Mouse (Mus musculus) hindlimb bud, embryonic 11.5 days (tissue): ENCODE results near the gene Shank2.
A peak's percentile ranks its signal among the peaks of the same experiment; 100 is the strongest.

Experiments used
- DNase-seq: peaks from one replicate; pipeline ENCODE4 v3.0.0-alpha.2; 2012; ENCODE audit warnings: low read depth, low spot score; ENCODE audit errors: extremely low spot score

Gene Shank2

DNA sequence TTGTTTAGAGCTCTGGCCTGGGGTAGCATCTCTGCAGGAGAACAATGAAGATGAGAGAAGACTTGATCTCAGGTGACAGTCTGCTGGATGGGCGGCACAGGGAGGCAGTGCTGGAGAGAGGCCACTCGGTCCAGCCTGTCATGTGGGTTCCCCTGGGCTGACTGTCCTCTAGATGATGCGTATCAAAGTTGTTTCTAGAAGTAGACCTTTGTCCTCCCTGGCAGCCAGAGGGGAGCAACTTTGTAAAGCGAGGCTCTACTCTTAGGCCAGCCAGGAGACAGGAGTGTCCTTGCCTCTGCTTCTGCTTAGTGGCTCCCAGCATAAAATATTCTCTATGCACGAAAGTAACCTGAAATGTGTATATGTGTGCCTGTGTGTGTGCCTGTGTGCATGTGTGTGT, 27.5 kb downstream of the Shank2 start:
- no peak for DNase-seq

DNA sequence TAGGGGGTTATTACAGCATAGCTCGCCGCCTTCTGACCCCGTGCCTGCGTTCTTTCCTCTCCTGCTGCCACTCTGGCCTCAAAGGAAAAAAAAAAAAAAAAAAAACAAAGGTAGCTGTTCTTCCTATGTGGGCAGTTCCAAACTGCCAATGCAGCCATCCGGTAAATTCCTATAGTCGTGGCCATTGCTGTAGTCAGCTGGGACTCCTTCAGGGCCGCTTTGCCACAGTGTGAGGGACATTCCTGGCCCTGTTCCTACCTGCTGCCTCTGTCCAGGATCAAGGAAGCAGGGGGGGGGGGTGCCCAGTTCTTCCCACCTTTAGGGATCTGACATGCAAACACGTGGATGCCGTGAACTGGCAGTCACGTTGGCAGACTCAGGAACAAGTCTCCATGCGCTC, 29.1 kb downstream of the Shank2 start:
- DNase-seq, result no peak

DNA sequence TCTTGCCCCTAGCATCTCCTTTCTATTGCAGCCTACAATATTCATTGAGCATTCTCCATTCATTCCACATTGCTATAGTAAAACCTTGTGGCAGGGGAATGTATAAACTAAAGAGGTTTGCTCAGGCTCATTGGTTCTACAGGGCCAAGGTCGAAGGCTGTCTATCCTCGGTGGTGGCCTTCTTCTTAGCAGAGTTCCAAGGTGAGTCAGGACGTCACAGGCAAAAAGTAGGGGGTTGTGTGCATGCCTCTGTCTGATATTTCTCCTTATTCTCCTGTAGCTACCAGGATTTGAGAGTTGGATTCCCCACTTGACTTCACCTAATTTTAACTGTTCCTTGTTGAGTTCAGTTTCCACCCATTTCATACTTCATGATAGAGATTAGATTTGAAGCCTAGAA, 29.9 kb downstream of the Shank2 start:
- no peak for DNase-seq

DNA sequence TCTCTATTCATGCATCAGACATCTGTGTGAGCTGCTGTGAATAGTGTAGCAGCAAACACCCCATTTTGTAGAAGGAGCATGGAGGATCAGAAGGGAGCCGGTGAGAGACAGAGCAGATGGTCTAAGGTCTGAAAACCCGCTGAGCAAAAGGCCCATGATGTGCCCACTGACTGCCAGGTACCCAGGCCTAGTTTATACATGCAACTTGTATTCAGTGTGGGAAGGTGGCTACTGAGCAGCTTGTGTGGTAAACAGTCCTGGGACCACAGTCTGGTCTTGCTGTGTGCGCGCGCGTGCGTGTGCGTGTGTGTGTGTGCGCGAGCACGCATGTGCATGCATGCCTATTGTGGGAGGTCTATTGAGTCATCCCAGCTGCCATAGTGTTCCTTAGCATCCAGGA, 35.8 kb downstream of the Shank2 start:
- no peak for DNase-seq

DNA sequence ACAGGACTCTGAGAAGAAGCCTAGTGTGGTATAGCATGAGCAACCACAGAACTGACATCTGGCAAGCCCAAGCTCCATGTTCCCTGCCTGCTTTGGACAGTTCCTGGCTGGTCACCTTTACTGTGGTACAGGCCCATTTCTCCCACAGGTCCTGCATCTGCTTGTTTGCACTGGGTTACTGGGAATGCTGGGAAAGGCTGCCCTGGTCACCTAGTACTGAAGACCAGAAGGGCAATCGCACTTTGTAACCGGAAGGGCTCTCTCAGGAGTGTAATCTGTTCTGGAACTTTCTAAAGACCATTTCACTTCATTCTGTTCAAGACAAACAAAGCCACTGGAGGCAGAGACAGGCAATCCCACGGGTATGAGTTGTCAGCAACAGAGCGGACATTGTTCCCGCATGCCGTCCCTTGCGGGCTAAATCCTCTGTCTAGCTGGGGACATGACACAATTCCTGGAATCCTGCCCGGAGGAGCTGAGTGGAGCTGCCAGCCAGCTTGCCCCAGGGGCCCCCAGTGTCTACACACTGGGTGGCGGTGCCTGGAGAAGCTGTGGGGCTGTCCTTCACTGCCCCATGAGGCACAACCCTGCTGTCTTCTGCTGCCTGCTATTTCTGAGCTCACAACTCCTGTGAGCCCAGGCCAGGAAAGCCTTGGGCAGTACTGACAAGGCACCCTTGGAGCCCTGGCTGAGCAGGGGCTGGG, 36.4 kb downstream of the Shank2 start:
- DNase-seq, result no peak

DNA sequence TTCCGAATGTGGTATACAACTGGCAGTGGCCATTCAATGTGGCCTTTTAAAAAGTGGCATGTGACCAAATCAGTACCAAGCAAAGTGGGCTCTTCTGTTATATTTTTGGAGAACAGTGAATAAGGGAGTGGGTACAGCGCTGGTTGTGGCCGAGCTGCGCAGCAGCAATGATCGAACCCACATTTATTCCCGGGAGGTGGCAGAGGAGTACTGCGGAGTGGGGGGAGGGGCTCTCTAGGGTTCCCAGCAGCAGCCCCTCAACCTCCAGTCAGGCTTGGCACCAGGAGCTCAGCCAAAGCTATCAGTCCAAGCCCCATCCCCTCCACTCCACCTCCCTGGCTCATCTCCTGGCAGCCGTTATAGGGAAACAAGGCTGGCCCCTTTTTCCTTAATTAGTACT, 37.0 kb downstream of the Shank2 start:
- DNase-seq, result no peak

DNA sequence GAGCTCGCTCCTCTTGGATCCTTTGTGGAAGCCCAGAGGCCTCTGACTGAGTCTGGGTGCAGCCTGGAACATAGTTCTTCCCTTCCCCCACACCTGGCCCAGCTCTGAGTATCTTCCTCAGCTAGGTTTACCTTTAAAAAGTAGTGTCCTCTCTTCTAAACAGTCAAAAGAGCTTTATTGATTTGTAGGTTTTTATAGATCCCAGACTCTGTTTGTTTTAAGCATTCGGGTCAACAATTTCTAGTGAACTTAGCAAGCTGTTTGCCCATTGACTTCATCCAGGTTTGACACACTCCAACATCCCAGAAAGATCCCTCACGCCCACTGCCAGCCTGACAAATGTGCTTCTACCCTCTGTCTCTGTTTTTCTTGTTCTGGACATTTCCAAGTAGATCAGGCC, 38.6 kb downstream of the Shank2 start:
- no peak for DNase-seq

DNA sequence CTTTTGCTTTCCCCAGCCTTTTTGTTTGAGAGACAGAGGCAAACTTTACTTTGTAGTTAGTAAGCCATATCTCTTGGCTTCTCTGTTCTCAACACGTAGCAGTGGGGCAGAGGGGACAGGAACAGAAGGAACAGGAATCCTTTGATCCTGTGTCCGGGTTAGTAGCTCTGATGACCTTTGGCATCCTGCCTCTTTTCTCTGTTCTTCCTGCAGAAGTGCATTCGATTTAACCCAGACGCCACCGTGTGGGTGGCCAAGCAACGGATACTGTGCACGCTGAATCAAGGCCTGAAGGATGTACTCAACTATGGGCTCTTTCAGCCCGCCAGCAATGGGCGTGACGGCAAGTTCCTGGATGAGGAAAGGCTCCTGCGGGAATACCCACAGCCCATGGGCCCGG, 50.3 kb downstream of the Shank2 start:
- DNase-seq, result no peak

DNA sequence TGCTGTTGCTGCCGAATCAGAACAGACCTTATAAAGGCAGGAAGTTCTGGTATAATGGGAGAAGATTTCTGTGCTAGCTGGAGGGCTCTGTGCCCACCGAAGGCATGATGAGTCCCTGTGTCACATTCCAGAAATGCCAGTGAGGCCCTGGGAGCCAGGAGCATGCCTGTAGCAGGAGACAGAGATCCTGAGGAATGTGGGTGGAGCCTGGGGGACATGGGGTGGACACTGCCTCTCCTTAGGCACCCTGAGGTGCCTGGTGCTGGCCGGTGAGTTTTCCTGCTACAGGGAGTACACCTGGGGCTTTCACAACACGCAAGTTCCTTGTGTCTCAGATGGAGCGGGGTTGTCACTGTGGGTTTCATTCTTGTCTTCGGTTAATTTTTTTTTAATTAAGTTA, 53.5 kb downstream of the Shank2 start:
- DNase-seq, result no peak

DNA sequence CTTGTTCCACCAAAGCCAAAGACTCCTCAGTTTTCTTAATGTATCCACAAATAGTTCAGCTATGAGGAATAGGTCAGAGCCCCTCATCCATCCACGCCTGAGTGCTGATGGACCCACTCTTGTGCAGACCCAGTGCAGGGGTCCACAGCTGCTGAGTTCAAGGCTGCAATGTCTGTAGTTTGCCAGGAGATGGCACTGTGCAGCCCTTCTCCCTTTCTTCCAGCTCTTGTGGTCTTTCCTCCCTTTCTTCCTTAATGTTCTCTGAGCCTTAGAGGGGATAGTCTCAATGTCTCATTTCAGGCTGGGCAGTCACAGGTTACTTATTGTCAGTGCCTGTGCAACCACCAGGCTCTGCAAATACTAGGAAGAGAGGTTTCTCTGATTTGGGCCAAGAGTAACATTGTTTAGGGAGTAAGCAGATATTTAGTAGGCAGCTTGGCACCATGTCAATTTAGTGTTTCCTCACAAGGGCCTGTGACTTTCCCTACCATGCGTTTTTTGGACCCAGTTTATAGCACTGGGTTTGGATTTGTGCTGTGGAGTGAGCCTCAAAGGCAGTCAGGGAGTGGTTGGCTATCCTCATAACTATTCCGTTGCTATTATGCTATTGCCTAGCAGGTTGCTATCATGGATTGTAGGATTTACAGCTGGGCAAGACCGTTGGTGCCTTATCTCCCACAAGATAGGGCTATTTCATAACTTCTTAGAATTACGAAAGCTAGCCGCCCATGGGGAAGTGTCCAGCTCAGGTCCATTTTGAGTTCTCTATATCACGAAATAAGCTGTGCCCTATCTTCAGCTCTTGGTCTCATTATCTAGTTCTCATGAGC, 54.2 kb downstream of the Shank2 start:
- DNase-seq, result no peak

DNA sequence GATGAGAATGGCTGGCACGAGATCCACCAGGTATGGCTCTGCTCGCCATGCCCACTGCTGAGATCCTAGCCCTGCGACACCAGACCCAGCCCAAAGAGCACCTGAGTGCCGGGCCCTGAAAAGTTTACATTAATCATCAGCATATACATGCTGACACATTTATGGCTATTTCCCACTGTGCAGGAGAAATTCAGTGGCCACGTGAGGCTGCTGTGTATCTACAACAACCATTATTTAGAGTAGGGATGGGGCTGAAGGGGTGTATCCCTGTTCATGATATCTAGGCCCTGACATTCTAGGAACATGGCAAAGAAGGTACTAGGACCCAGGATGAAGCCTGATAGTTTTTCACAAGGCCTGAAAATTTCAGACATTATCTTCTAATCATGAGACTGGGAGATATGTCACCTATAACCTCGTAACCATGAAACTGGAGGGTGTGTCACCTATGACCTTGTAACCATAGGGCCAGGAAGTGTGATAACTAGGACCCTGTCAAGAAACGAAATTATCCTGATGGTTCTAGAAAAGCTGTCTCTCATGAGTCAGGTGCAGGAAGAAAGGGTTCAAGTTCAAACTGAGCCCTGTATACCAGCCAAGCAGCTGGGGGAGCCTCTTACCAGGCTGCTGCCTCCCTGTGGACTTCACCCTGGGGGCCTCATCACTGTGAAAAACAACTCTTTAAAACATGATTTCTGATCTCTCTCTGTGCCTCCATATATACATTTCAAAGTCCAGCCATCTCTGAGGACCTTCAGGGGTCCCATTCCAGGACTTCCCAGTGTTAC, 68.6 kb downstream of the Shank2 start:
- no peak for DNase-seq

DNA sequence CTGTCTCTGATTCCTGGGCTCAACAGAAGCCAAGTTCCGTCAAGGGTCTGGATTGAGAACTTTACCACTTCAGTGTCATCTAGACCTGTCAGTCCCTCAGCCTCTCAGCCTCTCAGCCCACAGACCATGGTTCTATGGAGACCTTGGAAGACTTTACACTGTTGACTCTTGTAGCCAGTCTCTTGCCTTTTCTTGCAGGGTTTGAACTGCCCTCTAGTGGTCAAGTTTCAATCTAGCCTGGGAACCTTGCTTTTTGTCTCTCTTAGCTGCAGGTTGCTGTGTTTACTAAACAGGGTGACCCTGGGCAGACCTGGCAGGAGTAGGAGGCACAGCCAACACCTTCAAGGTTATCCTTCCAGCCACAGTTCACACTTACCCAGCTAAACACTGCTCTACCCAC, 70.5 kb downstream of the Shank2 start:
- DNase-seq, result no peak

DNA sequence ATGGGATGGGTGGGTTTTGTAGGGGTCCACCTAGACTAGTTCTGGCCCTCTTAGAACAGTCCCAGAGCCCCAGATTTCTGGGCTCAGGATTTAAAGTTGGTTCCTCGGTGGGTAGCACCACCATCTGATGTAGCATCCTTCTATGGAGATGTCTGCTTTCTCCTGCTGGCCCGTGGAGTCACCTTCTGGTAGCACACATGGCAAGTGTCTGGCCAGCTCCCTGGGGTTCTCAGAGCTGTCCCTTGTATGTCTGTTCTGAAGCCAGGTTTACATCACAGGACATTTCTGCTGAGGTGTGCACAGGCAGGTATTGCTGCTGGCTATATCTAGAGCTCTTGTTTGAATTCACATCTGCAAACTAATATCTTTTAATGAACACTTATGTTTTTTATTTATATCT, 71.1 kb downstream of the Shank2 start:
- DNase-seq, result no peak

DNA sequence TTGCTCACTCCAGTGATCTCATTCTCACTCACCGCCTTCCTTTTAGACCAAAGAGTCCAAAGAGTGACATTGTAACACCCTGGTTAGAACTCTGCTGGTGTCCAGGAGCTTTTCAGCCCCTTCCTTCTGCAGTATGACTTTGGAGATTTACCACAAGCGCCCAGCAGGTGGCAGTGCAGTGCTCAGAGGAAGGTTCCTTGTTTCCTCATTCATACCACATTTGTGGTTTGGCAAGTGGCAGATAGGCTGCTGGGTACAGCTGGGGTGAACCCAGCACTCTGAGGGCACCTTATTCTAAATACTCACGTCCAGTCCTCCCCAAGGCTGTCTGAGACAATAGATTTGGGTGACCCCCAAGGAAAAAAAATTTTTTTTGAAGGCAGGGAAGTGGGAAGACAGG, 73.0 kb downstream of the Shank2 start:
- peak; percentile 30 for DNase-seq

DNA sequence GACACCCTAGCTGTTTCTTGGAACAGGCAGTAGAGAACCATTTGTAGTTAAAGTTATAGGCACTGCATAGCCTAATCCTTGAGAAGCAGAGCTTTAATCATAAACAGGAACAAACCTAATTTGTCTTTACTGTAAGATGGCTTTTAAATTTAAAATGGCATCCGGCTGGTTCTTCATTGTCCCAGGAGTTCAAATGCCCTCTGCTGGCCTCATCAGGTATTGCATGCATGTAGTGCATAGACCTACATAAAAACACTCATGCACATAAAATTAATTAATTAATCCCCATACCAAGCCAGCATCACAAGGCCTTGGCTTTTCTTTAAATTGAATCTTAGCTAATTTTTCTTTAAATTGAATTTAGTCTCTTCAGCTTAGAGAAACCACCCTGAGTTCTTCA, 76.9 kb downstream of the Shank2 start:
- peak; percentile 26 for DNase-seq

DNA sequence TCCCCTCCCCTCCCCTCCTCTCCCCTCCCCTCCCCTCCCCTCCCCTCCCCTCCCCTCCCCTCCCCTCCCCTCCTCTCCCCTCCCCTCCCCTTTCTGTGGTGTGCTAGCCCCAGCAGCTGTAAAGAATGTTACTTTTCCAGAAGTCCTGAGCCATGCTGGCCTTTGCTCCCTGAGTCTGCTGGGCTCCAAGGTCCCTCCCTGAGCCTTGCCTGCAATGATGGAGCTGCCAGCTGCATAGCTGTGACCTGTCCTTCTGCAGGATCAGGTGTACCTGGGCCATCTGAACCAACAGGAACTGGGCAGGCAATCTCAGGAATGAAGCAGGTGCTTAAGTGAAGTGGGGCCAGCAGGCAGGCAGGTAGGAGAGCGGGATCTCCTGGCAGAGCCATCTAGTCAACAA, 78.1 kb downstream of the Shank2 start:
- DNase-seq, result no peak

DNA sequence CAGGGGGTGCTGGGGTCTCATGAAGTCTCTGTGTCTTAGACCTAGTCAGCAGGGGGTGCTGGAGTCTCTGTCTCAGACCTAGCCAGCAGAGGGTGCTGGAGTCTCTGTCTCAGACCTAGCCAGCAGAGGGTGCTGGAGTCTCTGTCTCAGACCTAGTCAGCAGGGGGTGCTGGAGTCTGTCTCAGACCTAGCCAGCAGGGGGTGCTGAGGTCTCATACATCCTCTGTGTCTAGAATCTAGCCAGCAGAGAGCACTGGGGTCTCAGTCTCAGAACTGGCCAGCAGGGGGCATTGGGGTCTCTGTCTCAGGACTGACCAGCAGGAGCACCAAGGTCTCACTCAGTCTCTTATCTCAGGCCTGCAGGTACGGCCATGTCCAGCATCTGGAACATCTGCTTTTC, 79.7 kb downstream of the Shank2 start:
- no peak for DNase-seq

DNA sequence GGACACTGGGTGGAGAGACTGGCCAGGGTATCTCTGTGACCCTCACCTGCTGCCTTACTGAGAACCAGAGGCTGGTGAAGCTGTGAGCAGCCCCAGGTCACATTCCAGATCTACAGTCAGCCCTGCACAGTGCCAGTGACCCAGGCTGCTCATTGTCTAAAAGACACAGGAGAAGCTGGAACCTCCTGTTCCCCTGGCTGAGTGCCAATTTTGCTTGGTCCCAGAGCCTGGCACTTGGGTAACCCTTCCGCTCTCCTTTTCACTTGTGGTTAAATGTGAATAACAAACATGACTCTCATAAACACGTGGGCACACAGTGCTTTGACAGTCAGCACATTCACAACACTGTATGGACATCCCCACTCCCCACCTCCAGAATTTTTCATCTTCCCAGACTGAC, 80.2 kb downstream of the Shank2 start:
- no peak for DNase-seq

DNA sequence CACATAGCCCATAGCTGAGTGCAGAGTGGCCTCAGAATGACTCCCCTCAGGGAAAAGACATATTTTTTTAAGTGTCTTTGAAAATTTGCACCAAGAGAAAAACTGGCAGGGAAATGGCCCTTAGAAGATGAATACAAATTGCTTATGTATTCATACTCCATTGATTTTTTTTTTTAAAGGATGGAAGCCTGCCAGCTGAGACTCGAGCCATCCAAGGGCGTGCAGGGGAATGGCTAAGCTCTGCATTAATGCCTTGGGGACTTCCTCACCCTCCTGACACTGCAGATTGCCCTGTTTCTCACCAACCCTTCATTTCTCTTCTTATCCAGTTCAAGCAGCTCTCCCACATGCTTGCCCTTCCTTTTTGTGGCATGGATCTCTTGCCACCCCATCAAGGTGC, 85.5 kb downstream of the Shank2 start:
- DNase-seq, result no peak

DNA sequence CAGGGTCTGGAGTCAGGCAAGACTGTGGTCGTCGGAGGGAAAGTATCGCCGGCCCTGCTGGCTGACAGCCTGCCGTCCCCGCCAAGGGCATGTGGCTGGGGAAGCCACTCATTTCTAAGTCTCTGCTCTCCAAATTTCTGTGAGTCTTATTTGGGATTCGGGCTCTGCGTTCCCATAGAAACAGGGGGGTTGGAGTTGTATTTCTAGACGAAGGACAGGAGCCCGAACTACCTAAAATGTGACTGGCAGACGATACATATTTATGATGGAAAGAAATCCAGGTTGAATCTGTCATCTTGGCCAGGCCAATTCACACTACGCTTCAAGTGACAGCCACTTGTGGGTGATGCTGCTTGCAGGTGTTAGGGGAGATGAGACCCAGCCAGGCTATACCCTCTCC, 92.4 kb downstream of the Shank2 start:
- DNase-seq, result no peak

DNA sequence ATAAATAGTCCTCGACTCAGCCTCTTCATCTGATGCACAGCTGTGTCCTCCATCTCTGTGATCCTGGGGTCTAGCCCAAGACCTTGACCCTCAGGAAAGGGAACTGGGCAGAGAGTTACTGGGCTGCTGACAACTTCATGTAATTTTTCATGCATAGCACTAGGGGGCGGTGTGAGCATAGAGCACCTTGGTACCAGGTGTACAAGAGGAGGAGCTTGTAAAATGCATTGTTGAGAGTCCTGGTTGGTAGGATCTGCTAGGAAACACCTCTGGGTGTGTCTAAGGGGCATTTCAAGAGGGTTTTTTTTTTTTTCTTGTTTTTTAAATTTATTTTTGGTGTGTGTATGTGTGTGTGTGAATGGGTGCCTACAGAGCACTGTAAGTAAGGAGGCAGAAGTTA, 95.6 kb downstream of the Shank2 start:
- DNase-seq, result no peak
